Mouse (Mus musculus) forebrain, embryonic 14.5 days (tissue): ENCODE measurements around the gene Habp4. TPM values are rescaled to one million over a fixed set of nuclear protein-coding genes. Genes with fewer than 3 reads are reported as not detected.

Experiments used
- ATAC-seq: fragments of 200-750 bp; cut with Nextera tagmentation; 2 replicates; pipeline ENCODE4 v1.8.0; 2017; ENCODE audit warnings: mild to moderate bottlenecking, moderate library complexity
- DNase-seq: peaks from one replicate; pipeline ENCODE4 v3.0.0-alpha.2; 2015; ENCODE audit warnings: low spot score
- H3K27ac ChIP-seq: fragments of 300-500 bp; sonication (generic); 2 replicates; pipeline ENCODE4 v1.5.1; 2014; ENCODE audit warnings: low read depth, mild to moderate bottlenecking, control low read depth, low read length, moderate library complexity
- H3K27me3 ChIP-seq: fragments of 300-500 bp; sonication (generic); replicated peaks from 2 replicates; pipeline ENCODE4 v1.6.1; 2014; ENCODE audit warnings: low read length, control low read depth, mixed read lengths; ENCODE audit not compliant: control insufficient read depth, insufficient read depth
- H3K36me3 ChIP-seq: fragments of 300-500 bp; sonication (generic); 2 replicates; pipeline ENCODE4 v1.6.1; 2014; ENCODE audit warnings: low read length, control low read depth; ENCODE audit not compliant: control insufficient read depth, insufficient read depth
- H3K4me1 ChIP-seq: fragments of 300-500 bp; sonication (generic); 2 replicates; pipeline ENCODE4 v1.6.1; 2014; ENCODE audit warnings: antibody characterized with exemption, low read length, control low read depth; ENCODE audit not compliant: control insufficient read depth, insufficient read depth
- H3K4me2 ChIP-seq: fragments of 300-500 bp; sonication (generic); 2 replicates; pipeline ENCODE4 v1.6.1; 2014; ENCODE audit warnings: mild to moderate bottlenecking, control low read depth, low read length
- H3K4me3 ChIP-seq: fragments of 300-500 bp; sonication (generic); 2 replicates; pipeline ENCODE4 v1.5.1; 2014; ENCODE audit warnings: low read depth, low read length, control low read depth
- H3K9ac ChIP-seq: fragments of 300-500 bp; sonication (generic); 2 replicates; pipeline ENCODE4 v1.6.1; 2014; ENCODE audit warnings: mild to moderate bottlenecking, low read length, control low read depth, moderate library complexity
- H3K9me3 ChIP-seq: fragments of 300-500 bp; sonication (generic); replicated peaks from 2 replicates; pipeline ENCODE4 v1.6.1; 2016; ENCODE audit warnings: low read length, control low read depth, mixed read lengths; ENCODE audit not compliant: control insufficient read depth
- WGBS: fragments of 180-500 bp; shearing (Covaris S2); extraction: QIAGEN DNeasy Blood & Tissue Kit; methylation state at CpG from one replicate; pipeline ENCODE4 v1.1.7; 2014; 5-methylcytosine and 5-hydroxymethylcytosine counted together
- polyA plus RNA-seq: library from polyadenylated mRNA; unstranded; fragments of >200 nt; fragmentation: Nextera tagmentation; extraction: Ambion mirVana; gene quantifications from 2 replicates; pipeline ENCODE4 v1.2.1, GENCODE M21; 2014

Habp4 gene
- 17.5 and 18.1 TPM in 2 replicates for polyA plus RNA-seq

- peak within 1 kb of the TSS; percentile 82 for H3K9ac ChIP-seq
- H3K27me3 ChIP-seq, result 0 out of 2 replicates have a peak, but pooled peaks cover 3% of the 10 kb centered on the region
- no peaks in the 10 kb centered on the region for H3K9me3 ChIP-seq
- peak within 1 kb of the TSS; percentile 74 for H3K4me3 ChIP-seq
- WGBS, result 0% methylated on average over 30 of the region's 31 CpGs
- H3K36me3 ChIP-seq, result no peaks in the 10 kb centered on the region
- peak within 1 kb of the TSS; percentile 63; the same call in 1 of the 2 replicates for H3K27ac ChIP-seq
- H3K4me2 ChIP-seq, result peak within 1 kb of the TSS; percentile 97
- H3K4me1 ChIP-seq, result peaks cover 10% of the 10 kb centered on the region
- DNase-seq, result peak; percentile 99
- peak; percentile 99 for ATAC-seq
These were observed at the start of gene Habp4 for GRCm38 (mm10) chr13:64161548-64161915. TSS of gene Habp4 (plus strand) at chr13:64161824.

- no peak overlapping the region for H3K27ac ChIP-seq
- H3K9me3 ChIP-seq, result no peaks in the 10 kb centered on the region
- no peak for DNase-seq
- no peak overlapping the region for H3K4me2 ChIP-seq
- H3K4me1 ChIP-seq, result no peaks in the 10 kb centered on the region
- no peak overlapping the region for H3K4me3 ChIP-seq
- H3K9ac ChIP-seq, result no peak overlapping the region
- WGBS, result 65% methylated on average over 2 of the region's 2 CpGs
- H3K36me3 ChIP-seq, result no peaks in the 10 kb centered on the region
- no peak for ATAC-seq
- no peaks in the 10 kb centered on the region for H3K27me3 ChIP-seq
These were observed 44.2 kb upstream of the Habp4 start for GRCm38 (mm10) chr13:64117442-64117841.

- Histone ChIP-seq H3K9me3 (no peaks in the 10 kb centered on the region), H3K4me3 (no peak overlapping the region), H3K27ac (no peak overlapping the region), H3K36me3 (no peaks in the 10 kb centered on the region), H3K4me2 (no peak overlapping the region), H3K9ac (no peak overlapping the region), H3K4me1 (no peaks in the 10 kb centered on the region), H3K27me3 (no peaks in the 10 kb centered on the region)
- DNase-seq, result no peak
- no peak for ATAC-seq
- WGBS, result 71% methylated on average over 4 of the region's 4 CpGs
These were observed 40.9 kb upstream of the Habp4 start for GRCm38 (mm10) chr13:64120760-64121159.

- DNase-seq (no peak), ATAC-seq (no peak)
- H3K9me3 ChIP-seq, result no peaks in the 10 kb centered on the region
- H3K9ac ChIP-seq, result no peak overlapping the region
- WGBS, result 25% methylated on average over 6 of the region's 6 CpGs
- no peaks in the 10 kb centered on the region for H3K27me3 ChIP-seq
- no peak overlapping the region for H3K4me3 ChIP-seq
- no peak overlapping the region for H3K27ac ChIP-seq
- no peak overlapping the region for H3K4me2 ChIP-seq
- no peaks in the 10 kb centered on the region for H3K4me1 ChIP-seq
- H3K36me3 ChIP-seq, result no peaks in the 10 kb centered on the region
These were observed 38.0 kb upstream of the Habp4 start for GRCm38 (mm10) chr13:64123491-64124188.

- no peak for DNase-seq
These were observed 36.7 kb upstream of the Habp4 start for GRCm38 (mm10) chr13:64124886-64125285.

GRCm38 (mm10) chr13:64126316-64126715, 35.3 kb upstream of the Habp4 start:
- 55% methylated on average over 4 of the region's 4 CpGs for WGBS
- H3K4me2 ChIP-seq, result no peak overlapping the region

More at GRCm38 (mm10) chr13:64124886-64125285, 36.7 kb upstream of the Habp4 start:
- H3K27me3 ChIP-seq, result no peaks in the 10 kb centered on the region
- H3K36me3 ChIP-seq, result no peaks in the 10 kb centered on the region
- no peak overlapping the region for H3K27ac ChIP-seq
- no peak overlapping the region for H3K4me2 ChIP-seq
- no peak overlapping the region for H3K9ac ChIP-seq
- WGBS, result 90% methylated on average over 6 of the region's 6 CpGs
- ATAC-seq, result no peak
- H3K9me3 ChIP-seq, result no peaks in the 10 kb centered on the region
- peaks cover 7% of the 10 kb centered on the region for H3K4me1 ChIP-seq
- no peak overlapping the region for H3K4me3 ChIP-seq

GRCm38 (mm10) chr13:64128858-64129615, 32.6 kb upstream of the Habp4 start, which contains the start of gene Slc35d2:
TSS of gene Slc35d2 (minus strand) at chr13:64129368.
- DNase-seq, result no peak
- H3K27me3 ChIP-seq, result no peaks in the 10 kb centered on the region
- WGBS, result 12% methylated on average over 36 of the region's 44 CpGs
- H3K4me3 ChIP-seq, result peak within 1 kb of the TSS; percentile 45
- H3K36me3 ChIP-seq, result peaks cover 10% of the 10 kb centered on the region
- peak; percentile 55 for ATAC-seq
- H3K4me2 ChIP-seq, result peak within 1 kb of the TSS; percentile 73
- no peak within 1 kb of the TSS for H3K27ac ChIP-seq
- H3K4me1 ChIP-seq, result peaks cover 7% of the 10 kb centered on the region
- H3K9me3 ChIP-seq, result no peaks in the 10 kb centered on the region
- peak within 1 kb of the TSS; percentile 66 for H3K9ac ChIP-seq

More at GRCm38 (mm10) chr13:64126316-64126715, 35.3 kb upstream of the Habp4 start:
- no peak for ATAC-seq
- H3K36me3 ChIP-seq, result no peaks in the 10 kb centered on the region
- no peak overlapping the region for H3K9ac ChIP-seq
- H3K27me3 ChIP-seq, result no peaks in the 10 kb centered on the region
- H3K27ac ChIP-seq, result no peak overlapping the region
- peaks cover 7% of the 10 kb centered on the region for H3K4me1 ChIP-seq
- H3K9me3 ChIP-seq, result no peaks in the 10 kb centered on the region
- DNase-seq, result no peak
- H3K4me3 ChIP-seq, result no peak overlapping the region

- DNase-seq, result peak; percentile 51
- Histone ChIP-seq H3K36me3 (peaks cover 14% of the 10 kb centered on the region), H3K27me3 (no peaks in the 10 kb centered on the region), H3K4me1 (peaks cover 7% of the 10 kb centered on the region), H3K9ac (peak overlapping the region; percentile 66; the same call in 1 of the 2 replicates), H3K4me3 (peak overlapping the region; percentile 45), H3K27ac (no peak overlapping the region), H3K9me3 (no peaks in the 10 kb centered on the region), H3K4me2 (peak overlapping the region; percentile 73)
- 46% methylated on average over 15 of the region's 15 CpGs for WGBS
- peak; percentile 79; the same call in 1 of the 2 replicates for ATAC-seq
These were observed 31.8 kb upstream of the Habp4 start for GRCm38 (mm10) chr13:64129616-64130375.
